In the genomic region with DNA sequence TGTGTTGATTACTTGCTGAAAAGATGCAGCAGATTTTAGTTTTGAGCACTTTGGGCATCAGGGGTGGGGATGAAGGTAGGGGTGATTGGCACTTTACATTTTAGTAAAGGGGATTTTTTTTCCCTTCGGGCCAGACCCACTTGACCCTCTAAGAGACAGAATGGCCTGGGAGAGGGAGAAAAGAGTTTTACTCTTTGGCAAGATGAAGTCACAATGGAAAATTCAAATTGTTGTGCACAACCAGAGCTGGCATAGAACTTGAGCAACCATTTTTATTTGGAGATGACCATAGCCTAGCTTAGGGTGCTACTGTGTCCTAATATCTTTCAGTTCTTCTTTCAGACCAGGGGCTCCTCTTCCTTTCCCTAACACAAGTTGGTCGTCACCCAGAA, we compare ENCODE assay signal across 8 mouse cellular contexts.
DNase-seq lines count a peak whose midpoint lies in the region; ATAC-seq and TF ChIP-seq lines count a peak whose summit lies in the region.

No protein-coding gene starts in this region.

- no peaks in the 10 kb centered on the region for H3K27me3 ChIP-seq in lung, embryonic 16.5 days (ENCODE audit: control insufficient read depth, insufficient read depth, low read depth, low read length)
- no peaks in the 10 kb centered on the region for H3K27me3 ChIP-seq in forebrain, embryonic 11.5 days (ENCODE audit: control insufficient read depth, insufficient read depth, low read length)
- no peaks in the 10 kb centered on the region for H3K27me3 ChIP-seq in limb, embryonic 13.5 days

- peak overlapping the region; percentile 86; the same call in 1 of the 2 replicates for H3K9ac ChIP-seq in lung, embryonic 16.5 days (ENCODE audit: low read length)
- H3K9ac ChIP-seq in forebrain, embryonic 11.5 days (ENCODE audit: low read length), result peak overlapping the region; percentile 53
- H3K9ac ChIP-seq in limb, embryonic 13.5 days, result 0 out of 2 replicates have a peak overlapping the region, but pooled peaks have one; percentile 73

- no peak for TF ChIP-seq POLR2A in olfactory bulb, adult 2 months (IDR thresholded peaks at IDR 0.05; ENCODE audit: insufficient read depth, low read depth, low read length)

- peaks cover 28% of the 10 kb centered on the region for H3K4me1 ChIP-seq in lung, embryonic 16.5 days (replicated peaks; ENCODE audit: control insufficient read depth, insufficient read depth, low read length)
- H3K4me1 ChIP-seq in forebrain, embryonic 11.5 days (replicated peaks; ENCODE audit: control insufficient read depth, insufficient read depth, low read length), result peaks cover 26% of the 10 kb centered on the region
- H3K4me1 ChIP-seq in limb, embryonic 13.5 days, result peaks cover 70% of the 10 kb centered on the region
- H3K4me1 ChIP-seq in olfactory bulb, adult 2 months (ENCODE audit: control insufficient read depth, insufficient read depth, low read length), result peaks cover 13% of the 10 kb centered on the region

- 35% methylated on average over 2 of the region's 2 CpGs for WGBS in lung, embryonic 16.5 days
- WGBS in forebrain, embryonic 11.5 days, result 11% methylated on average over 2 of the region's 2 CpGs
- 17% methylated on average over 2 of the region's 2 CpGs for WGBS in limb, embryonic 13.5 days
- WGBS in olfactory bulb, adult 2 months, result 39% methylated on average over 2 of the region's 2 CpGs

- no peak for DNase-seq in lung, postnatal 25 days (ENCODE audit: low spot score)
- no peak for DNase-seq in forebrain, embryonic 11.5 days (ENCODE audit: low spot score)
- no peak for DNase-seq in urinary bladder, adult 18-20 months (ENCODE audit: low spot score in 2 of 2)
- DNase-seq in layer of hippocampus, adult 11-12 months (ENCODE audit: low spot score), result no peak
- DNase-seq in spleen, adult 12 weeks (ENCODE audit: low spot score), result no peak

- TF ChIP-seq CTCF in olfactory bulb, adult 2 months (IDR thresholded peaks at IDR 0.05; ENCODE audit: insufficient read depth, low read depth, low read length), result no peak

- peak overlapping the region; percentile 54 for H3K4me3 ChIP-seq in lung, embryonic 16.5 days (ENCODE audit: low read length)
- H3K4me3 ChIP-seq in forebrain, embryonic 11.5 days (ENCODE audit: low read depth, low read length), result peak overlapping the region; percentile 29; the same call in 1 of the 2 replicates
- H3K4me3 ChIP-seq in limb, embryonic 13.5 days, result peak overlapping the region; percentile 43
- H3K4me3 ChIP-seq in olfactory bulb, adult 2 months (ENCODE audit: insufficient read depth, low read depth, low read length), result no peak overlapping the region

- ATAC-seq in lung, embryonic 16.5 days (ENCODE audit: low read depth), result peak; percentile 0
- 0 out of 2 replicates have a peak, but pooled peaks have one; percentile 2 for ATAC-seq in forebrain, embryonic 11.5 days (replicated peaks; ENCODE audit: low FRiP score)
- ATAC-seq in limb, embryonic 13.5 days (ENCODE audit: low FRiP score, low read depth), result no peak

- no peaks in the 10 kb centered on the region for H3K9me3 ChIP-seq in lung, embryonic 16.5 days (ENCODE audit: control insufficient read depth, low read length)
- no peaks in the 10 kb centered on the region for H3K9me3 ChIP-seq in forebrain, embryonic 11.5 days (ENCODE audit: control insufficient read depth, low read length)
- no peaks in the 10 kb centered on the region for H3K9me3 ChIP-seq in limb, embryonic 13.5 days

- H3K36me3 ChIP-seq in lung, embryonic 16.5 days (ENCODE audit: control insufficient read depth, insufficient read depth, low read length), result no peaks in the 10 kb centered on the region
- no peaks in the 10 kb centered on the region for H3K36me3 ChIP-seq in forebrain, embryonic 11.5 days (ENCODE audit: control insufficient read depth, insufficient read depth, low read length)
- no peaks in the 10 kb centered on the region for H3K36me3 ChIP-seq in limb, embryonic 13.5 days

- peak overlapping the region; percentile 80 for H3K4me2 ChIP-seq in lung, embryonic 16.5 days (ENCODE audit: low read depth, low read length)
- peak overlapping the region; percentile 52; the same call in 1 of the 2 replicates for H3K4me2 ChIP-seq in forebrain, embryonic 11.5 days (ENCODE audit: low read depth, low read length, severe bottlenecking)
- peak overlapping the region; percentile 77 for H3K4me2 ChIP-seq in limb, embryonic 13.5 days (replicated peaks)

- H3K27ac ChIP-seq in lung, embryonic 16.5 days (ENCODE audit: low read length), result peak overlapping the region; percentile 100
- H3K27ac ChIP-seq in forebrain, embryonic 11.5 days (ENCODE audit: low read depth, low read length), result peak overlapping the region; percentile 99
- H3K27ac ChIP-seq in limb, embryonic 13.5 days, result peak overlapping the region; percentile 100
- peak overlapping the region; percentile 94 for H3K27ac ChIP-seq in olfactory bulb, adult 2 months (ENCODE audit: insufficient read depth, low read depth, low read length)
